Mouse (Mus musculus) neural tube, embryonic 10.5 days (tissue): ENCODE measurements at regions not wholly inside any gene's neighbourhood (a gene's known extent, or its start where the extent isn't known, plus 50 kb on each side); places are given as distances from the start of the nearest gene placed in this dataset.
"Not testable (repeated sequence)": the region's sequence is repeated elsewhere in the genome, so short reads cannot be mapped to it uniquely, and the experiment has no call there.

Source experiments
- DNase-seq: peaks from one replicate; pipeline ENCODE4 v3.0.0-alpha.2; 2017; ENCODE audit warnings: low spot score; ENCODE audit errors: extremely low spot score

- no peak for DNase-seq
Measured at GRCm38 (mm10) chr4:4556126-4556525, 237.0 kb downstream of the Impad1 start.

- DNase-seq, result no peak
Measured at GRCm38 (mm10) chr4:4550301-4550700, 242.9 kb downstream of the Impad1 start.

- no peak for DNase-seq
Measured at GRCm38 (mm10) chr4:4549893-4550292, 243.3 kb downstream of the Impad1 start.

DNA sequence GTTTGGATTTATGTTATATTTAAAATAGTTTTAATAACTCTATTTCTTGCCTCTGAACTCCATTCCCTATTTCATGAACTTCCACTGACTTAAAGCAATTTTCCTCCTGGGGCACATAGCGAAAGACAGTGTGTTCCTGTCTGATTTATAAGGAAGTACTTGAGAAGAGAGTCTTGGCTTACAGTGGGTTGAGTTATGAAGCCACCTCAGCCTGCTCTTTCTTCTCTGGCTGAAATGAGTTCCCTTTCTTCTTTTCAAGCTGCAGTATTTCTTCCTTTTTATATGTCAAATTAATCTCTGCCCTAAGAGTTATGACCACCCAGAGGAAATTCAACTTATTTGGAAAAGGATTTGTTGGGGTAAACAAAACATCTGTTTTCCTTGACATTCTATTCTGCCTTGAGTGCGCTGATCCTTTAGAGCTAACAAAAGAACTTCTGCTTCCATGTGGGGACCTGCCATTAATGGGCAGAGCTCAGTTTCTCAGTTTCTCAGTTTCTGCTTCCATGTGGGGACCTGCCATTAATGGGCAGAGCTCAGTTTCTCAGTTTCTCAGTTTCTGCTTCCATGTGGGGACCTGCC is 255.9 kb downstream of the Impad1 start:
- no peak for DNase-seq

DNA sequence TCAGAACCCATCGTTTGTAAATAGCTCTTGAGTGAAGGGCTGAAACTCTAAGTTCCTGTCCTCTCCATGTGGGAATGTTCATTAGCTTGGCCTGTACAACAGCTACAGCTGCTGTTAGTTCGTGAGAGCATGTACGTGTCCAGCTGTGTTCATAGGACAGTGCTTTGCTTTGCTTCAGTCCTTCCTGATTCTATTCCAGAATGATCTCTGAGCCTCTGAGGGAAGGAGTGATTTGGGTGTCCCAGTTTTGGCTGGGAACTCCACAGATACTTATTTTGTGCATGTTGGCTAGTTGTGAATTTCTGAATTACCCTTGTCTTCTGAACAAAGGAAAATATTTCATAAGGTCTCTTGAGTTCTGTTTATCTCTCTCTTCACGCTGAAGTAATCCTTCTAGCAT is 261.0 kb downstream of the Impad1 start:
- DNase-seq, result no peak

DNA sequence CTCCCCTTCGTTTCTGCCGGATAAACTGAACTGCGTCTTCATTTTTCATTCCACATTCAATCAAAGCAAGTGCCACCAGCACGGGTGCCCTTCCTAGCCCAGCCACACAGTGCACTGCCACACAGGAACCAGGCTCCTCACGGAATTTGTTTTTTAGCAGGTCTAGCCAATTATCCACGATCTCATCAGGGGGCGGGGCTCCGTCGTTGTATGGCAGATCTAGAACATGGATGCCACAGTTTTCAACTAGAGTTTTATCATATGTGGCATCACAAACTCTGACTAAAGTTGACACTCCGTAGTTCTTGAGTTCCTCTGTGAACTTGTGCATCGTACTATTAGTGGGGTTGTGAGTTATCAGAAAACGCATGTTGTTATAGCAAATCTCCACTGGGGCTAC is 264.8 kb downstream of the Impad1 start:
- no peak for DNase-seq

DNA sequence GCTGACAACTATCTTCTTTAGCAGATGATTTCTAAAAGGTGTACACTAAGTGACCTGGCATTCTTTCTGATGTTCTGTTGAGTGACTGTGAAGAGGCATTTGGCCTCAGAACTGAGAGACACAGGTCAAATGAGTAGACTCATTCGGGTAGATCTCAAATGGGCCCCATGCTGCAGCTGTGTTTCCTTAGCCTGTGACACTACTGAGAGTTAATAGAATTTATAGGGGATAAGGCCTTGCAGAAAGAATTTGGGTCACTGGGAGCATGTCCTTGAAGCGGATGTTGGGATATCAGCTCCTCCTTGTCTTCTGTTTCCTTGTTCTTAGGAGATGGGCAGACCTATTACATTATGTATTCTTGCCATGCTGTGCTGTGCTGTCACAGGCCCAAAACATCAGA is 271.4 kb downstream of the Impad1 start:
- DNase-seq, result no peak

DNA sequence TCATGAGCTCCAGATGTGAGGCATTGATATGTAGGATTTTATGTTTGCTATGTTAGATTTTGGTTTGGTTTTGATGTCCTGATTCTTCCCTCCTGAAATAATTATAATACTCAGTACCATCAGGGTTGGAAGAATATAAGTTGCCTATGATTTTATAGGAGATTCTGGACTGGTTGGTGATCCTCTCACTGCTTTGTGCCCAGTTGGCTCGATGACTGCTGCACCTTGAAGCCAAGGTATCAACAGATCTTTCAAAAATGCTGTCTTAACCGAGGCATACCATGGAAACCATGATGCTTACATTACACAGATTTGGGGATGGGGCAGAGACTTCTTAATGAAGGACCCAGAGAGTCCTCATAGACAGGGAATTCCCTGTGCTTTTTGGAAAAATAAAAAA is 274.4 kb downstream of the Impad1 start:
- no peak for DNase-seq

DNA sequence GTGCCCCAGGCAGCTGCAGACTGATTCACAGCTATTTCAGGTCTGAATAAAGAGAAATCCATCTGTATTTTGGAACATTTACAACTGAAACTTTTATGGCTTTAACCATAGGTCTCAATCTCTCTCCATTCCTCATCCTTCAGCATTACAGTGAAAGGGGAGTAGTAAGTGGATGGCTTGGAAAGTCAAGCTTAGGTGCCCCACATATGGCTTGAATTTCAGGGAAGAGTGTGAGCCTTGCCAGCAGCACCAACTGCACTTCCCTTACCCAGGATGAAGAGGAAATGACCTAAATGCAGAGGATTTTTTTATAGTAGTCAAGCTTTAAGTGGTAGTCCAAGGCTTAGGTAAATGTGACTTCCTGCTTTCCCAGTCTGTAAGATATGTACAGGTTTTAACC is 279.8 kb downstream of the Impad1 start:
- no peak for DNase-seq

DNA sequence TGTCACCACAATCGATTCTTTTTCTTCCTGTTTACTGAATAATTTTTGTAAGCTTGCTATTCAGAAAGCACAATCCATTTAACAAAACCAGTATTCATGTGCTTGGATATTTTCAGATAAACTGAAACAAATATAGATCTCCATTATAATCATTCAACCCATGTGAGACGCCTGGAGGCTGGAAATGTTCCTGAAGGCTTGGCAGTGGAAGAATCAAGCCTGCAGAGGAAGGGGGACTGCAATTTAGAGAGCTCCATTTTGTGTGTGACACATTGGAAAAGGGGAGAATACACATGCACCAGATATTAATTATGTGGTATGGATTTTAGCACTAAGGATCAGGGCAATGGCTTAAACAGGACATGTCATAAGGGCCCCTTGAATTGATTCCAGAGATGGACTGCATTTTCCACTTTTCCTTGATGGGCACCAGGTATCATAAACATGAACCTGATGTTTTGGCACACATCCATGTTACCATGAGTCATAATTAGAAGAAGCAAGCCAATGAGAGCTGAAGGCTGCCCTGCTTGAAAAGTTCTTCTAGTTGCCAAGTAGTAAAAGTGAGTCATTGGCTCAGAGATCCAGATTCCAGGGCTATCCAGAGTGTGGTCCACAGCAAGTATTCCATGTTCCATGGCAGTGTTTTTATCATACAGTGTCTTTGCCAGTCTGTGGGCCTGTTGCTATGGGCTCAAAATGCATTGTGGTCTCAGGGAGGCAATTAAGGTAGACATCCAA is 282.8 kb downstream of the Impad1 start:
- no peak for DNase-seq

- DNase-seq, result no peak
Measured at GRCm38 (mm10) chr4:4509296-4509695, 283.9 kb downstream of the Impad1 start.

DNA sequence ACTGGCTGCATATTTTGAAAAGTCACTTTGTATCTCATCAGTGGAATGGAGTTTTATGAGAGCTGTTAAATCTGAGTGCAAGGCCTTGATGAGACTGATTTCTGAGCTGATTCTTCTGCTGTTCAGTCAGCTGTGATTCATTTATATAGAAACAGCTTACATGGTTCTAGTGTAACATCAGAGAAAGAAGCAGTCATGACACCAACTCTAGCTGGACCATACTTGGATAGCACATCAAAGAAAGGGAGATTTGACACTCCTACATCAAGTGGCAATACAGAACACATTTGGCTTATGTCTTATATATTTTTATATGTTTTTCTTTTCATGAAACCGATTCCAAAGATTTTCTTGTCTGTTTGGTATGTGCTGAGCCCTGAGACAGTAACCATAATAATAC is 296.0 kb downstream of the Impad1 start:
- DNase-seq, result no peak

DNA sequence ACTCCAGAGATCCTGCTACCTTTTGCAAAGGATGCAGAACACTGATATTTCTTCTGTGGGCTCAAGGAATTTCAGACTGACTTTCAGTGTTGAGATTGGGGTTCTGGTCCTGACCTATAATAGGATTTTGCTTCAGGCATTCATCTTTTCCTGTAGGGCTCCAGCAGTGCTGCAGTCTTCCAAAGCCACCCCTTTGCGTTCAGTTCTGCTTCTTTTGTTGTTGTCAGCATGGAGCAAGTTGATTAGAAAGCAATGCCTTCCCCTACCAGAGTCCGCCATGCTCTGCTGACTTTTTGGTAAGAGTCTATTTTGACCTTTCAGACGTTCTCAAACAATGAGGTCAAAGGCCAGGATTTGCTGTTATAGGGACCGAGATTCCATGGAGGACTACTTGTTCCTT is 297.0 kb downstream of the Impad1 start:
- no peak for DNase-seq

- DNase-seq, result no peak
Measured at GRCm38 (mm10) chr4:4465169-4465714, 327.9 kb downstream of the Impad1 start.

GRCm38 (mm10) chr4:4464130-4464700 is 328.9 kb downstream of the Impad1 start:
- no peak for DNase-seq

GRCm38 (mm10) chr4:4459258-4459657 is 333.9 kb downstream of the Impad1 start:
- no peak for DNase-seq

DNA sequence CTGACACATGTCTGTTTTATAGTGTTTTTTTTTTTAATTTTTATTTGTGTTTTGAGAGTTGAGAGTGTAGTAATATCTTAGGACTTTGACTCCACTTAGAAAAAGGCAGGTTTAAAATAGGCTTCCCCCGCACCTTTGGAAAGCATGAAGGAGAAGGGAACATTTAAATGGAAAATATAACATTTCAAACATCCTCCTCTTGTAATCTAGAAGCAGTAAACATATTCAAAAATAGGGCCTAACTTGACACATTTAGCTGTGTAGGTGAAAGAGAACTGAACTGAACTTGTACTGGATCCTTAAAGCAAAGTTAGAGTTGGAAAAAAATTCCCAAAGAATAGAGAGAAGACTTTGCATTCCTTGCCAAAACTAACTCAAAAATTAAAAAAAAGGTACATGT is 343.1 kb downstream of the Impad1 start:
- DNase-seq, result no peak

DNA sequence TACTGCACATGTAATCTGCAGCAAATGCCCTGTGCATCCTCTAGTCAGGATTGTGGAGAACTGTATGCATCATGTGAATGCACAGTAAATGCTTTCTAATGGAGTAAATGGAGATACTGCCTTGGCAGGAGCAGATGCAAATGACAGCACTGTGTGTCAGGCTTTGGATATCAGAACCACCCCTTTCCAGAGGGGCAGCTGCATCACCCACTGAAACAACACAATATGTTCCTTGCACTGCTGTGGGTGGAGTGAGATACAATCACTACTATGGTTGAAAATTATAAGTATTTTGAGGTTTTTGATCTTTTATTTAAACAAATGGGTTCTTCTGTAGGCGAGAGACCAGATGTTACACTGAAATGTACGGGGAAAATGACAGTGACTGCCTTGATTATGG is 350.5 kb downstream of the Impad1 start:
- no peak for DNase-seq

- DNase-seq, result no peak
Measured at GRCm38 (mm10) chr4:4437559-4437958, 355.6 kb downstream of the Impad1 start.

GRCm38 (mm10) chr4:4424526-4424925 is 347.2 kb upstream of the Sdr16c6 start:
- DNase-seq, result not testable (repeated sequence)

DNA sequence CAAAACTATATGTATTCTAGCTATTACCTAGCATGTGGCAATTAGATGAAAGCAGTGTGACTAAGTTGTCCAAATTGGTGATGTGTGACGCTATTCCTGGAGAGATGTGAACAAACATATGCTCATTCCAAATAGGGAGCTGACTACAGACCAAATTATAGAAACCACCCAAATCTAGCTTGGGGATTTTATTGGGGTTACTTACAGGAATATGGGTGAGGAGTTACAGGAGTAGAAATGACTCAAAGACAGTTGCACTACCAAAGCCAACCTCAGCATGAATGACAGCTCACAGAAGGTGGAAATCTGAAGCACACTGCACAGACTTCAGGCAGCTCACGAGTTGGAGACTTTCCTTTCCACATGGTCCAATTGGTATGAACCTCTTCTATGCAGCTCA is 326.5 kb upstream of the Sdr16c6 start:
- DNase-seq, result no peak

GRCm38 (mm10) chr4:4397410-4397809 is 320.1 kb upstream of the Sdr16c6 start:
- DNase-seq, result no peak
